Mouse (Mus musculus) gonadal fat pad, adult 2 months (tissue): ENCODE data around the gene Tbck. TPM values are rescaled to one million over a fixed set of nuclear protein-coding genes. Genes with fewer than 3 reads are reported as not detected.
A peak's percentile ranks its signal among the peaks of the same experiment; 100 is the strongest.

Experiments used
- DNase-seq: peaks from one replicate; pipeline ENCODE4 v3.0.0-alpha.2; 2012; ENCODE audit warnings: low read depth
- polyA plus RNA-seq: library from polyadenylated mRNA; depleted of rRNA; stranded (reverse); fragments of >200 nt; gene quantifications from 2 replicates; pipeline ENCODE4 v1.2.3, GENCODE M21; 2012

Tbck gene
- polyA plus RNA-seq, 1 experiment, result 5.1 TPM

GRCm38 (mm10) chr3:132831179-132831873, 147.4 kb downstream of the Tbck start:
- no peak for DNase-seq

GRCm38 (mm10) chr3:132835118-132835794, 151.3 kb downstream of the Tbck start:
- no peak for DNase-seq

- no peak for DNase-seq
Measured at GRCm38 (mm10) chr3:132837134-132837533, 153.2 kb downstream of the Tbck start.

- no peak for DNase-seq
Measured at GRCm38 (mm10) chr3:132838656-132839417, 154.9 kb downstream of the Tbck start.

- DNase-seq, result no peak
Measured at GRCm38 (mm10) chr3:132839516-132839915, 155.6 kb downstream of the Tbck start.

- DNase-seq, result no peak
Measured at GRCm38 (mm10) chr3:132842676-132843075, 158.7 kb downstream of the Tbck start.

GRCm38 (mm10) chr3:132849669-132850068, 165.7 kb downstream of the Tbck start:
- DNase-seq, result no peak

GRCm38 (mm10) chr3:132850431-132850830, 166.5 kb downstream of the Tbck start:
- DNase-seq, result no peak

GRCm38 (mm10) chr3:132851417-132851816, 167.5 kb downstream of the Tbck start:
- no peak for DNase-seq

GRCm38 (mm10) chr3:132851841-132852728, 168.1 kb downstream of the Tbck start:
- no peak for DNase-seq

- DNase-seq, result no peak
Measured at GRCm38 (mm10) chr3:132854271-132854670, 170.3 kb downstream of the Tbck start.

GRCm38 (mm10) chr3:132855458-132856212, 171.7 kb downstream of the Tbck start:
- DNase-seq, result no peak

- no peak for DNase-seq
Measured at GRCm38 (mm10) chr3:132856651-132857050, 172.7 kb downstream of the Tbck start.

- DNase-seq, result no peak
Measured at GRCm38 (mm10) chr3:132858849-132859248, 174.9 kb downstream of the Tbck start.

- no peak for DNase-seq
Measured at GRCm38 (mm10) chr3:132859573-132859972, 175.6 kb downstream of the Tbck start.

- no peak for DNase-seq
Measured at GRCm38 (mm10) chr3:132860796-132861195, 176.9 kb downstream of the Tbck start.

- DNase-seq, result peak; percentile 98
Measured at GRCm38 (mm10) chr3:132863843-132864242, 179.9 kb downstream of the Tbck start.

- peak; percentile 41 for DNase-seq
Measured at GRCm38 (mm10) chr3:132864329-132864919, 180.5 kb downstream of the Tbck start.

- DNase-seq, result no peak
Measured at GRCm38 (mm10) chr3:132864986-132865385, 181.0 kb downstream of the Tbck start.

- no peak for DNase-seq
Measured at GRCm38 (mm10) chr3:132865596-132865995, 181.7 kb downstream of the Tbck start.
